In genomic region chr1:151209824-151210355, GRCm38 (mm10) we compare ENCODE assay signal across 26 mouse cellular contexts. TPM values are rescaled to one million over a fixed set of nuclear protein-coding genes. Genes with fewer than 3 reads are reported as not detected.
DNase-seq lines count a peak whose midpoint lies in the region; ATAC-seq lines count a peak whose summit lies in the region.
"Not testable (repeated sequence)": the region's sequence is repeated elsewhere in the genome, so short reads cannot be mapped to it uniquely, and the experiment has no call there.
"Had no signal": no experiment of that assay in that cellular context is flagged by ENCODE, and none has a peak within 500 bp of the region (broad histone marks: within the 10 kb centered on the region; RNA-seq: fewer than 3 reads in every experiment).

TSS of gene Gm47996 (plus strand) at chr1:151210131.

- H3K4me1 ChIP-seq in liver, embryonic 16.5 days (ENCODE audit: control insufficient read depth, low read depth, low read length) = not testable (repeated sequence)

- H3K9ac ChIP-seq in liver, embryonic 16.5 days (ENCODE audit: low read depth, low read length) = not testable (repeated sequence)

- not testable (repeated sequence) for H3K4me3 ChIP-seq in liver, embryonic 16.5 days (ENCODE audit: low read depth, low read length)

- H3K4me2 ChIP-seq in liver, embryonic 16.5 days (ENCODE audit: low read depth, low read length) = not testable (repeated sequence)

- H3K9me3 ChIP-seq in liver, embryonic 16.5 days (replicated peaks; ENCODE audit: control insufficient read depth, low read length) = not testable (repeated sequence)

- H3K27ac ChIP-seq in liver, embryonic 16.5 days (ENCODE audit: low read length) = not testable (repeated sequence)

- H3K36me3 ChIP-seq in liver, embryonic 16.5 days (ENCODE audit: control insufficient read depth, insufficient read depth) = not testable (repeated sequence)

- WGBS in liver, embryonic 16.5 days (ENCODE audit: insufficient replicate concordance) = 51% methylated on average over 4 of the region's 8 CpGs

- ATAC-seq in liver, embryonic 16.5 days (ENCODE audit: low read depth) = peak; percentile 38; the same call in 1 of the 2 replicates
- peak; percentile 65 for ATAC-seq in megakaryocyte progenitor cell, adult 5-6 weeks (replicated peaks; ENCODE audit: poor library complexity)

- not testable (repeated sequence) for H3K27me3 ChIP-seq in liver, embryonic 16.5 days (ENCODE audit: control insufficient read depth, insufficient read depth, low read depth, low read length)

- DNase-seq in cerebellum, adult 11 months = peak; percentile 2
- DNase-seq in heart, adult 11 months = peak; percentile 90
- DNase-seq in spleen, adult 12 weeks (ENCODE audit: low spot score) = peak; percentile 41
- peak; percentile 30 to 55 for DNase-seq in spleen, postnatal 36 days (ENCODE audit: low spot score in 2 of 2)
- DNase-seq in thymus, postnatal 14 days = peak; percentile 28
- DNase-seq in thymus, postnatal 4 days = peak; percentile 28

RNA-seq across cellular contexts. Expression of gene Gm47996, which starts in this region (rescaled TPM):
- polyA plus RNA-seq in liver, embryonic 16.5 days (2015; fragmentation: Nextera tagmentation; extraction: Ambion mirVana) = 0.12 and 0.20 TPM in 2 replicates
- not detected in 2 replicates for total RNA-seq in megakaryocyte progenitor cell, adult 5-6 weeks (2015)
- not detected in 2 replicates for total RNA-seq in megakaryocyte progenitor cell, adult 5-6 weeks (2017)
- total RNA-seq: adrenal gland, adult 18-20 months; adrenal gland, postnatal 10 days; adrenal gland, postnatal 36 days; gastrocnemius, postnatal 10 days; granulocyte monocyte progenitor cell, adult 5-6 weeks; heart, adult 8-10 months; heart, postnatal 25 days had no signal
- polyA plus RNA-seq: cerebellum, adult 2 months; embryonic facial prominence, embryonic 12.5 days; embryonic facial prominence, embryonic 15.5 days; erythroblast, embryonic 14.5 days; forebrain, embryonic 10.5 days; forebrain, embryonic 13.5 days; forebrain, embryonic 16.5 days; heart, embryonic 14.5 days; heart, postnatal 0 days; hindbrain, embryonic 12.5 days; hindbrain, embryonic 15.5 days had no signal

Comparison
In these comparisons a context has a peak if more than half of its experiments do, and no peak if none do; other contexts are left out.
1. Peak in ATAC-seq in liver, embryonic 16.5 days; RNA of the gene not detected or under 1 TPM.
2. Peak in ATAC-seq in megakaryocyte progenitor cell, adult 5-6 weeks; RNA of the gene not detected or under 1 TPM.
3. DNase-seq: peak in every context shown above with its lines; median percentile 90 in heart, adult 11 months; 42 in spleen, postnatal 36 days; 41 in spleen, adult 12 weeks; 28 in thymus, postnatal 14 days; 28 in thymus, postnatal 4 days; 2 in cerebellum, adult 11 months.